Mouse (Mus musculus) heart, embryonic 10.5 days (tissue): ENCODE measurements around the gene Pdia4. TPM values are rescaled to one million over a fixed set of nuclear protein-coding genes. Genes with fewer than 3 reads are reported as not detected.

Experiments
- microRNA counts: library from miRNA; unstranded; fragments of <30 nt; microRNA quantifications from one replicate; lab custom pipeline; 2017
- microRNA-seq: library from miRNA; unstranded; fragments of <30 nt; microRNA quantifications from one replicate; pipeline ENCODE4, GENCODE M21; 2017
- polyA plus RNA-seq: library from polyadenylated mRNA; unstranded; fragments of >200 nt; fragmentation: Nextera tagmentation; extraction: Ambion mirVana; gene quantifications from 2 replicates; pipeline ENCODE4 v1.2.1, GENCODE M21; 2016

Pdia4 gene
- polyA plus RNA-seq, 1 experiment from 2014 or later: 232 TPM

MicroRNAs within 50 kb of the gene (microRNA counts, 519-probe panel; counts per million panel counts)
- not detected for microRNA mmu-miR-704 (lab: Ali Mortazavi, UCI)

Small RNAs within 50 kb of the gene (microRNA-seq; reads per million reads assigned to microRNA genes)
- gene Mir704: not detected

Other genes starting within 250 kb of the Pdia4 start
- gene Ezh2, start 218.1 kb downstream of the Pdia4 start, polyA plus RNA-seq: 68.1 and 111 TPM in 2 replicates
- gene Zfp786, start 17.4 kb upstream of the Pdia4 start, polyA plus RNA-seq: 1.2 and 3.5 TPM in 2 replicates
- gene Zfp398, start 22.2 kb upstream of the Pdia4 start, polyA plus RNA-seq: 4.7 and 5.4 TPM in 2 replicates
- 9.4 and 11.2 TPM in 2 replicates for gene Zfp282, start 63.8 kb upstream of the Pdia4 start, polyA plus RNA-seq
- gene Zfp212, start 107.0 kb upstream of the Pdia4 start, polyA plus RNA-seq: 9.4 and 11.8 TPM in 2 replicates
- 3.7 and 4.9 TPM in 2 replicates for gene Zfp956, start 140.0 kb upstream of the Pdia4 start, polyA plus RNA-seq
- 4.7 and 8.0 TPM in 2 replicates for gene Zfp777, start 235.5 kb upstream of the Pdia4 start, polyA plus RNA-seq